Mouse (Mus musculus) bone marrow, adult 2 months (tissue): ENCODE measurements around the gene Gm867.

Source experiments
- CTCF ChIP-seq: fragments of 200-500 bp; IDR thresholded peaks from 2 replicates; pipeline ENCODE4 v1.5.1; 2011; ENCODE audit warnings: low read length, control low read depth; ENCODE audit not compliant: control insufficient read depth, insufficient read depth
- POLR2A ChIP-seq: fragments of 200-500 bp; IDR thresholded peaks from 2 replicates; pipeline ENCODE4 v1.6.1; 2011; ENCODE audit warnings: low read depth, mild to moderate bottlenecking, control low read depth, low read length, borderline replicate concordance; ENCODE audit not compliant: control insufficient read depth

- TF ChIP-seq CTCF, result no peak
- TF ChIP-seq POLR2A, result no peak
Measured at GRCm38 (mm10) chr10:75916840-75917239, 23.6 kb downstream of the Gm867 start.
